Mouse (Mus musculus) liver, adult (tissue): Measurements from ENCODE around the gene Gm14409.
"Not testable (repeated sequence)": the region's sequence is repeated elsewhere in the genome, so short reads cannot be mapped to it uniquely, and the experiment has no call there.

Experiments used
- GATA4 ChIP-seq: IDR thresholded peaks from 2 replicates; pipeline ENCODE4 v1.6.1; 2014; ENCODE audit warnings: mild to moderate bottlenecking, low read length; ENCODE audit not compliant: insufficient replicate concordance

The Gm14409 gene

DNA sequence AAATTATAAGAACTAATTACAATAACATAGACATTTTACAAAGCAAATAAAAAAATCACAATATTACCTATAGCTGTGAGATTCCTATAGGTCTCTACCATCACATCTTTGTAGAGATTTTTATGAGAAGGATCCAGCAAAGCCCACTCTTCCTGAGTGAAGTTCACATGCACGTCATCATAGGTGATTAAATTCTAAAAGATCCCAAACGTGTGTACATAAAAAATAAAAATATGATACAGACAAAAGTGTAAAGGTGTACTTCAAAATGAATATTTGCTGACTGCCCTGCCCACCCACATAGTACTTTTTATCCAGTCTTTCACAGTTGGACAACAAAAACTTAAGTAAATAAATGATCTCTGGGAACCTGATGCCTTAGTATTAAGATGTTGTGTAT is at the start of gene Gm14409:
Gm14409 (minus strand) TSS at position 101 of the 400 bp plus-strand sequence.
- not testable (repeated sequence) for TF ChIP-seq GATA4
